Mouse (Mus musculus): ENCODE measurements around the gene Sncb. TPM values are rescaled to one million over a fixed set of nuclear protein-coding genes. Genes with fewer than 3 reads are reported as not detected.

Sncb gene
- 548 TPM for polyA plus RNA-seq (2015; fragmentation: Illumina TruSeq; extraction: RNeasy Lipid Tissue Mini Kit (QIAGEN cat#74804); ENCODE audit: low read depth, low replicate concordance)

GRCm38 (mm10) chr13:54766192-54766768 is at the start of gene Sncb:
Sncb (minus strand) TSS chr13:54766595.

GRCm38 (mm10) chr13:54788740-54789560 is 22.6 kb upstream of the Sncb start, which contains the start of gene Tspan17:
Tspan17 (plus strand) TSS chr13:54789377.

GRCm38 (mm10) chr13:54783698-54784097 is 17.3 kb upstream of the Sncb start, which contains the start of gene Eif4e1b:
Eif4e1b (plus strand) TSS chr13:54783998.

GRCm38 (mm10) chr13:54749864-54750411 is 16.5 kb downstream of the Sncb start, which contains the start of gene Gprin1:
Gprin1 (minus strand) TSS chr13:54749874.

Other genes starting within 250 kb of the Sncb start
- gene 4833439L19Rik, start 201.2 kb downstream of the Sncb start, polyA plus RNA-seq (2015; fragmentation: Illumina TruSeq; extraction: RNeasy Lipid Tissue Mini Kit (QIAGEN cat#74804); ENCODE audit: low read depth, low replicate concordance): 145 TPM
- 24.1 TPM for gene Arl10, start 191.6 kb downstream of the Sncb start, polyA plus RNA-seq (2015; fragmentation: Illumina TruSeq; extraction: RNeasy Lipid Tissue Mini Kit (QIAGEN cat#74804); ENCODE audit: low read depth, low replicate concordance)
- gene Nop16, start 176.5 kb downstream of the Sncb start, polyA plus RNA-seq (2015; fragmentation: Illumina TruSeq; extraction: RNeasy Lipid Tissue Mini Kit (QIAGEN cat#74804); ENCODE audit: low read depth, low replicate concordance): 30.5 TPM
- gene Higd2a, start 176.4 kb downstream of the Sncb start, polyA plus RNA-seq (2015; fragmentation: Illumina TruSeq; extraction: RNeasy Lipid Tissue Mini Kit (QIAGEN cat#74804); ENCODE audit: low read depth, low replicate concordance): 237 TPM
- 254 TPM for gene Cltb, start 155.3 kb downstream of the Sncb start, polyA plus RNA-seq (2015; fragmentation: Illumina TruSeq; extraction: RNeasy Lipid Tissue Mini Kit (QIAGEN cat#74804); ENCODE audit: low read depth, low replicate concordance)
- 43.2 TPM for gene Faf2, start 144.8 kb downstream of the Sncb start, polyA plus RNA-seq (2015; fragmentation: Illumina TruSeq; extraction: RNeasy Lipid Tissue Mini Kit (QIAGEN cat#74804); ENCODE audit: low read depth, low replicate concordance)
- 82.6 TPM for gene Rnf44, start 72.7 kb downstream of the Sncb start, polyA plus RNA-seq (2015; fragmentation: Illumina TruSeq; extraction: RNeasy Lipid Tissue Mini Kit (QIAGEN cat#74804); ENCODE audit: low read depth, low replicate concordance)
- 0.21 TPM for gene Cdhr2, start 65.1 kb downstream of the Sncb start, polyA plus RNA-seq (2015; fragmentation: Illumina TruSeq; extraction: RNeasy Lipid Tissue Mini Kit (QIAGEN cat#74804); ENCODE audit: low read depth, low replicate concordance)
- 60.0 TPM for gene Gprin1, start 16.7 kb downstream of the Sncb start, polyA plus RNA-seq (2015; fragmentation: Illumina TruSeq; extraction: RNeasy Lipid Tissue Mini Kit (QIAGEN cat#74804); ENCODE audit: low read depth, low replicate concordance)
- not detected for gene Eif4e1b, start 17.4 kb upstream of the Sncb start, polyA plus RNA-seq (2015; fragmentation: Illumina TruSeq; extraction: RNeasy Lipid Tissue Mini Kit (QIAGEN cat#74804); ENCODE audit: low read depth, low replicate concordance)
- gene Tspan17, start 22.8 kb upstream of the Sncb start, polyA plus RNA-seq (2015; fragmentation: Illumina TruSeq; extraction: RNeasy Lipid Tissue Mini Kit (QIAGEN cat#74804); ENCODE audit: low read depth, low replicate concordance): 73.2 TPM
- 46.2 TPM for gene Unc5a, start 182.8 kb upstream of the Sncb start, polyA plus RNA-seq (2015; fragmentation: Illumina TruSeq; extraction: RNeasy Lipid Tissue Mini Kit (QIAGEN cat#74804); ENCODE audit: low read depth, low replicate concordance)